Mouse (Mus musculus): Measurements from ENCODE around the gene Brox. TPM values are rescaled to one million over a fixed set of nuclear protein-coding genes. Genes with fewer than 3 reads are reported as not detected.
"Not testable (repeated sequence)": the region's sequence is repeated elsewhere in the genome, so short reads cannot be mapped to it uniquely, and the experiment has no call there.

Gene Brox
- 92.2 and 98.3 TPM in 2 replicates for total RNA-seq (2017)

GRCm38 (mm10) chr1:183296877-183297383, at the start of gene Brox:
TSS of gene Brox (minus strand) at chr1:183297269.
- peak; percentile 40 for ATAC-seq (ENCODE audit: extremely low read depth, insufficient number of reproducible peaks, low FRiP score, poor library complexity, severe bottlenecking)

- no peak for ATAC-seq (ENCODE audit: extremely low read depth, insufficient number of reproducible peaks, low FRiP score, poor library complexity, severe bottlenecking)
These were observed 48.7 kb upstream of the Brox start for GRCm38 (mm10) chr1:183345817-183346195.

GRCm38 (mm10) chr1:183344886-183345816, 48.1 kb upstream of the Brox start:
- ATAC-seq (ENCODE audit: extremely low read depth, insufficient number of reproducible peaks, low FRiP score, poor library complexity, severe bottlenecking): peak; percentile 83

- ATAC-seq (ENCODE audit: extremely low read depth, insufficient number of reproducible peaks, low FRiP score, poor library complexity, severe bottlenecking): not testable (repeated sequence)
These were observed 45.8 kb upstream of the Brox start for GRCm38 (mm10) chr1:183342902-183343301.

- ATAC-seq (ENCODE audit: extremely low read depth, insufficient number of reproducible peaks, low FRiP score, poor library complexity, severe bottlenecking): no peak
These were observed 30.1 kb upstream of the Brox start for GRCm38 (mm10) chr1:183327171-183327570.

- no peak for ATAC-seq (ENCODE audit: extremely low read depth, insufficient number of reproducible peaks, low FRiP score, poor library complexity, severe bottlenecking)
These were observed 27.4 kb upstream of the Brox start for GRCm38 (mm10) chr1:183324433-183324832.

- no peak for ATAC-seq (ENCODE audit: extremely low read depth, insufficient number of reproducible peaks, low FRiP score, poor library complexity, severe bottlenecking)
These were observed 26.9 kb upstream of the Brox start for GRCm38 (mm10) chr1:183323923-183324322.

- ATAC-seq (ENCODE audit: extremely low read depth, insufficient number of reproducible peaks, low FRiP score, poor library complexity, severe bottlenecking): not testable (repeated sequence)
These were observed 25.4 kb upstream of the Brox start for GRCm38 (mm10) chr1:183322496-183322895.

- ATAC-seq (ENCODE audit: extremely low read depth, insufficient number of reproducible peaks, low FRiP score, poor library complexity, severe bottlenecking): no peak
These were observed 23.6 kb upstream of the Brox start for GRCm38 (mm10) chr1:183320708-183321107.

GRCm38 (mm10) chr1:183315783-183316182, 18.7 kb upstream of the Brox start:
- no peak for ATAC-seq (ENCODE audit: extremely low read depth, insufficient number of reproducible peaks, low FRiP score, poor library complexity, severe bottlenecking)

- ATAC-seq (ENCODE audit: extremely low read depth, insufficient number of reproducible peaks, low FRiP score, poor library complexity, severe bottlenecking): no peak
These were observed 15.0 kb upstream of the Brox start for GRCm38 (mm10) chr1:183312076-183312475.

GRCm38 (mm10) chr1:183309601-183310000, 12.5 kb upstream of the Brox start:
- ATAC-seq (ENCODE audit: extremely low read depth, insufficient number of reproducible peaks, low FRiP score, poor library complexity, severe bottlenecking): not testable (repeated sequence)

- ATAC-seq (ENCODE audit: extremely low read depth, insufficient number of reproducible peaks, low FRiP score, poor library complexity, severe bottlenecking): no peak
These were observed 11.4 kb upstream of the Brox start for GRCm38 (mm10) chr1:183308476-183308875.

GRCm38 (mm10) chr1:183307555-183307954, 10.5 kb upstream of the Brox start:
- no peak for ATAC-seq (ENCODE audit: extremely low read depth, insufficient number of reproducible peaks, low FRiP score, poor library complexity, severe bottlenecking)

GRCm38 (mm10) chr1:183299161-183299560, 2.1 kb upstream of the Brox start:
- ATAC-seq (ENCODE audit: extremely low read depth, insufficient number of reproducible peaks, low FRiP score, poor library complexity, severe bottlenecking): no peak

GRCm38 (mm10) chr1:183297886-183298489, 919 bp upstream of the Brox start:
- ATAC-seq (ENCODE audit: extremely low read depth, insufficient number of reproducible peaks, low FRiP score, poor library complexity, severe bottlenecking): peak; percentile 28; the same call in 1 of the 2 replicates

GRCm38 (mm10) chr1:183297473-183297885, 410 bp upstream of the Brox start:
- no peak for ATAC-seq (ENCODE audit: extremely low read depth, insufficient number of reproducible peaks, low FRiP score, poor library complexity, severe bottlenecking)

GRCm38 (mm10) chr1:183296465-183296864, 604 bp downstream of the Brox start, which contains the start of gene Aida:
TSS of gene Aida (plus strand) at chr1:183296590.
- peak; percentile 2; the same call in 1 of the 2 replicates for ATAC-seq (ENCODE audit: extremely low read depth, insufficient number of reproducible peaks, low FRiP score, poor library complexity, severe bottlenecking)

- ATAC-seq (ENCODE audit: extremely low read depth, insufficient number of reproducible peaks, low FRiP score, poor library complexity, severe bottlenecking): no peak
These were observed 7.5 kb downstream of the Brox start for GRCm38 (mm10) chr1:183289576-183289975.

- no peak for ATAC-seq (ENCODE audit: extremely low read depth, insufficient number of reproducible peaks, low FRiP score, poor library complexity, severe bottlenecking)
These were observed 8.7 kb downstream of the Brox start for GRCm38 (mm10) chr1:183288351-183288750.
